Mouse (Mus musculus): ENCODE data around the gene Fras1. TPM values are rescaled to one million over a fixed set of nuclear protein-coding genes. Genes with fewer than 3 reads are reported as not detected.

Gene Fras1
- polyA plus RNA-seq, 1 experiment, result 6.9 TPM

GRCm38 (mm10) chr5:96603974-96604769, 230.4 kb downstream of the Fras1 start:
- TF ChIP-seq CTCF (IDR thresholded peaks at IDR 0.05; ENCODE audit: low read depth, low read length) (no peak), EP300 (IDR thresholded peaks at IDR 0.05; ENCODE audit: insufficient read depth, low read depth, low read length) (no peak), POLR2A (IDR thresholded peaks at IDR 0.05; ENCODE audit: insufficient read depth, low read length) (no peak)
- Histone ChIP-seq H3K9me3 (replicated peaks; ENCODE audit: control insufficient read depth, insufficient read depth, low read length, poor library complexity, severe bottlenecking) (no peaks in the 10 kb centered on the region), H3K4me1 (ENCODE audit: control insufficient read depth, insufficient read depth, low read length) (no peaks in the 10 kb centered on the region), H3K36me3 (ENCODE audit: control insufficient read depth, insufficient read depth, low read length, poor library complexity, severe bottlenecking) (no peaks in the 10 kb centered on the region), H3K9ac (ENCODE audit: low read depth, poor library complexity, severe bottlenecking) (no peak overlapping the region), H3K27me3 (ENCODE audit: control insufficient read depth, insufficient read depth, low read length, poor library complexity, severe bottlenecking) (no peaks in the 10 kb centered on the region; the same call in 1 of the 2 replicates), H3K4me3 (ENCODE audit: low read depth, low read length) (no peak overlapping the region), H3K27ac (ENCODE audit: insufficient read depth, low read length) (no peak overlapping the region)

- Histone ChIP-seq H3K4me3 (ENCODE audit: low read depth, low read length) (no peak overlapping the region), H3K27ac (ENCODE audit: insufficient read depth, low read length) (no peak overlapping the region), H3K27me3 (ENCODE audit: control insufficient read depth, insufficient read depth, low read length, poor library complexity, severe bottlenecking) (no peaks in the 10 kb centered on the region; the same call in 1 of the 2 replicates), H3K9me3 (replicated peaks; ENCODE audit: control insufficient read depth, insufficient read depth, low read length, poor library complexity, severe bottlenecking) (no peaks in the 10 kb centered on the region), H3K36me3 (ENCODE audit: control insufficient read depth, insufficient read depth, low read length, poor library complexity, severe bottlenecking) (no peaks in the 10 kb centered on the region), H3K4me1 (ENCODE audit: control insufficient read depth, insufficient read depth, low read length) (no peaks in the 10 kb centered on the region), H3K9ac (ENCODE audit: low read depth, poor library complexity, severe bottlenecking) (no peak overlapping the region)
- TF ChIP-seq POLR2A (IDR thresholded peaks at IDR 0.05; ENCODE audit: insufficient read depth, low read length), result no peak
- TF ChIP-seq EP300 (IDR thresholded peaks at IDR 0.05; ENCODE audit: insufficient read depth, low read depth, low read length), result no peak
- TF ChIP-seq CTCF (IDR thresholded peaks at IDR 0.05; ENCODE audit: low read depth, low read length), result no peak
Observed at GRCm38 (mm10) chr5:96608036-96608435, 234.3 kb downstream of the Fras1 start.

- H3K4me3 ChIP-seq (ENCODE audit: low read depth, low read length), result no peak overlapping the region
- H3K36me3 ChIP-seq (ENCODE audit: control insufficient read depth, insufficient read depth, low read length, poor library complexity, severe bottlenecking), result no peaks in the 10 kb centered on the region
- H3K27ac ChIP-seq (ENCODE audit: insufficient read depth, low read length), result no peak overlapping the region
- TF ChIP-seq CTCF (IDR thresholded peaks at IDR 0.05; ENCODE audit: low read depth, low read length) (no peak), POLR2A (IDR thresholded peaks at IDR 0.05; ENCODE audit: insufficient read depth, low read length) (no peak), EP300 (IDR thresholded peaks at IDR 0.05; ENCODE audit: insufficient read depth, low read depth, low read length) (no peak)
- no peaks in the 10 kb centered on the region for H3K9me3 ChIP-seq (replicated peaks; ENCODE audit: control insufficient read depth, insufficient read depth, low read length, poor library complexity, severe bottlenecking)
- no peaks in the 10 kb centered on the region; the same call in 1 of the 2 replicates for H3K27me3 ChIP-seq (ENCODE audit: control insufficient read depth, insufficient read depth, low read length, poor library complexity, severe bottlenecking)
- no peak overlapping the region for H3K9ac ChIP-seq (ENCODE audit: low read depth, poor library complexity, severe bottlenecking)
- no peaks in the 10 kb centered on the region for H3K4me1 ChIP-seq (ENCODE audit: control insufficient read depth, insufficient read depth, low read length)
Observed at GRCm38 (mm10) chr5:96608581-96609280, 235.0 kb downstream of the Fras1 start.

GRCm38 (mm10) chr5:96612077-96612476, 238.3 kb downstream of the Fras1 start:
- Histone ChIP-seq H3K4me1 (ENCODE audit: control insufficient read depth, insufficient read depth, low read length) (no peaks in the 10 kb centered on the region), H3K9me3 (replicated peaks; ENCODE audit: control insufficient read depth, insufficient read depth, low read length, poor library complexity, severe bottlenecking) (no peaks in the 10 kb centered on the region), H3K36me3 (ENCODE audit: control insufficient read depth, insufficient read depth, low read length, poor library complexity, severe bottlenecking) (no peaks in the 10 kb centered on the region), H3K27me3 (ENCODE audit: control insufficient read depth, insufficient read depth, low read length, poor library complexity, severe bottlenecking) (no peaks in the 10 kb centered on the region), H3K27ac (ENCODE audit: insufficient read depth, low read length) (no peak overlapping the region), H3K9ac (ENCODE audit: low read depth, poor library complexity, severe bottlenecking) (no peak overlapping the region), H3K4me3 (ENCODE audit: low read depth, low read length) (no peak overlapping the region)
- TF ChIP-seq POLR2A (IDR thresholded peaks at IDR 0.05; ENCODE audit: insufficient read depth, low read length) (no peak), EP300 (IDR thresholded peaks at IDR 0.05; ENCODE audit: insufficient read depth, low read depth, low read length) (no peak), CTCF (IDR thresholded peaks at IDR 0.05; ENCODE audit: low read depth, low read length) (no peak)

- Histone ChIP-seq H3K4me3 (ENCODE audit: low read depth, low read length) (no peak overlapping the region), H3K9ac (ENCODE audit: low read depth, poor library complexity, severe bottlenecking) (no peak overlapping the region), H3K27ac (ENCODE audit: insufficient read depth, low read length) (no peak overlapping the region), H3K36me3 (ENCODE audit: control insufficient read depth, insufficient read depth, low read length, poor library complexity, severe bottlenecking) (no peaks in the 10 kb centered on the region), H3K27me3 (ENCODE audit: control insufficient read depth, insufficient read depth, low read length, poor library complexity, severe bottlenecking) (no peaks in the 10 kb centered on the region), H3K9me3 (replicated peaks; ENCODE audit: control insufficient read depth, insufficient read depth, low read length, poor library complexity, severe bottlenecking) (no peaks in the 10 kb centered on the region), H3K4me1 (ENCODE audit: control insufficient read depth, insufficient read depth, low read length) (no peaks in the 10 kb centered on the region)
- TF ChIP-seq CTCF (IDR thresholded peaks at IDR 0.05; ENCODE audit: low read depth, low read length) (no peak), EP300 (IDR thresholded peaks at IDR 0.05; ENCODE audit: insufficient read depth, low read depth, low read length) (no peak), POLR2A (IDR thresholded peaks at IDR 0.05; ENCODE audit: insufficient read depth, low read length) (no peak)
Observed at GRCm38 (mm10) chr5:96616954-96617646, 243.3 kb downstream of the Fras1 start.

Measured in ES-Bruce4 (cell line).